Mouse (Mus musculus) midbrain, embryonic 14.5 days (tissue): ENCODE measurements around the gene Sox14. TPM values are rescaled to one million over a fixed set of nuclear protein-coding genes. Genes with fewer than 3 reads are reported as not detected.

ENCODE experiments used
- ATAC-seq: fragments of 200-750 bp; cut with Nextera tagmentation; 2 replicates; pipeline ENCODE4 v1.8.0; 2017; ENCODE audit warnings: moderate number of reproducible peaks, moderate library complexity; ENCODE audit not compliant: low FRiP score, low TSS enrichment
- DNase-seq: peaks from one replicate; pipeline ENCODE4 v3.0.0-alpha.2; 2015
- H3K27ac ChIP-seq: fragments of 300-500 bp; sonication (generic); replicated peaks from 2 replicates; pipeline ENCODE4 v1.5.1; 2014; ENCODE audit warnings: mild to moderate bottlenecking, low read depth, low read length, moderate library complexity
- H3K27me3 ChIP-seq: fragments of 300-500 bp; sonication (generic); 2 replicates; pipeline ENCODE4 v1.6.1; 2014; ENCODE audit warnings: low read length, control low read depth, mixed read lengths; ENCODE audit not compliant: control insufficient read depth, insufficient read depth
- H3K36me3 ChIP-seq: fragments of 300-500 bp; sonication (generic); 2 replicates; pipeline ENCODE4 v1.6.1; 2014; ENCODE audit warnings: low read length, control low read depth; ENCODE audit not compliant: control insufficient read depth, insufficient read depth
- H3K4me1 ChIP-seq: fragments of 300-500 bp; sonication (generic); 2 replicates; pipeline ENCODE4 v1.6.1; 2014; ENCODE audit warnings: mild to moderate bottlenecking, antibody characterized with exemption, low read length, control low read depth; ENCODE audit not compliant: control insufficient read depth, insufficient read depth
- H3K4me2 ChIP-seq: fragments of 300-500 bp; sonication (generic); 2 replicates; pipeline ENCODE4 v1.6.1; 2014; ENCODE audit warnings: mild to moderate bottlenecking, low read length, moderate library complexity
- H3K4me3 ChIP-seq: fragments of 300-500 bp; sonication (generic); replicated peaks from 2 replicates; pipeline ENCODE4 v1.5.1; 2014; ENCODE audit warnings: low read depth, low read length
- H3K9ac ChIP-seq: fragments of 300-500 bp; sonication (generic); replicated peaks from 2 replicates; pipeline ENCODE4 v1.6.1; 2014; ENCODE audit warnings: mild to moderate bottlenecking, low read length, moderate library complexity
- H3K9me3 ChIP-seq: fragments of 300-500 bp; sonication (generic); 2 replicates; pipeline ENCODE4 v1.6.1; 2016; ENCODE audit warnings: low read length, control low read depth, mixed read lengths; ENCODE audit not compliant: control insufficient read depth
- WGBS: fragments of 180-500 bp; shearing (Covaris S2); extraction: QIAGEN DNeasy Blood & Tissue Kit; methylation state at CpG from one replicate; pipeline ENCODE4 v1.1.7; 2014; 5-methylcytosine and 5-hydroxymethylcytosine counted together
- polyA plus RNA-seq: library from polyadenylated mRNA; unstranded; fragments of >200 nt; fragmentation: Nextera tagmentation; extraction: Ambion mirVana; gene quantifications from 2 replicates; pipeline ENCODE4 v1.2.1, GENCODE M21; 2014

Sox14 gene
- polyA plus RNA-seq, 1 experiment from 2014 or later, result 94.9 TPM

DNA sequence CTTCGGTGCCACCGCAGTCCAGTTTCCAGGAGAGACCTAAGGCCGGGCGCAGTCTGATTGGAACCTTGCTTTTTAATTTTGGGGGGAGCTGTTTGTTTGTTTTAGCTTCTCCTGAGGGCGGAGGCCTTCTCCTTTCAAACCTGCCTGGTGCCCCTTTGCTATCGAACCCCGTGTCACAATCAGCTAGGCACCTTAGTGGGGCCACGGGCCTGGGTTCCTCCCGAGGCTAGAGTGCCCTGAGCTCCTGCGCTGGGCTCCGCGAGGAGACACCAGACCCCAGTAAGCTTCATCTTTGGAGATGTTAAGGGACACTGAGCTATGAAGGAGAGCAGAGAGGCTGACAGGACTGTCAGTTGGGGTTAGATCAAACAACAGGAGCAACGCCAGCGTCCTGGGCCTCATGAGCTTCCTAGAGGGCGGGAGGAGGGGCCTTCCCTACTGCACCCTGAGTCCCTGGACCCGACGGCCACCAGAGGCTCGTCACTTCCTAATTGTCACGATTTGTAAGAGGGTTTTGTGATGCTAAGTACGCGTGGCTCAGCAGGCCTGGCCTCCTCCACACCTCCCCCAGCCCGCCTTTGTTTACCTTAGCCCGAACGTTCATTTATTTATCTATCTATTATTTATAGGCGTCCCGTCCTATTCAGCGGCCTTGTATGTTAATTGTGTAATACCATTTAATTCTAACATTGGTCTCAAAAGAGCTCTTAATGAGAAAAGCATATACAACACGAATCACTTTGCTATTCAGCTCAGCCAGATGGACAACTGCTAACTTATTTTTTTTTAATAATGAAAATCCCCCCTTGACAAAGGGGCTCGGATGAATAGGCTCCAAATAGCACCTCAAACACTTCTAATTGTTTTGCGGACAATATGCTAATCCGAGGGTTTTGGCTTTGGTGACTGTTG is 3.5 kb downstream of the Sox14 start:
- peak; percentile 70 for DNase-seq
- Histone ChIP-seq H3K4me2 (peak overlapping the region; percentile 54), H3K36me3 (no peaks in the 10 kb centered on the region), H3K4me3 (peak overlapping the region; percentile 41), H3K27ac (peak overlapping the region; percentile 91), H3K9ac (peak overlapping the region; percentile 68), H3K9me3 (no peaks in the 10 kb centered on the region), H3K27me3 (peaks cover 77% of the 10 kb centered on the region), H3K4me1 (peaks cover 28% of the 10 kb centered on the region)
- ATAC-seq, result no peak
- WGBS, result under 1% methylated on average over 31 of the region's 31 CpGs

DNA sequence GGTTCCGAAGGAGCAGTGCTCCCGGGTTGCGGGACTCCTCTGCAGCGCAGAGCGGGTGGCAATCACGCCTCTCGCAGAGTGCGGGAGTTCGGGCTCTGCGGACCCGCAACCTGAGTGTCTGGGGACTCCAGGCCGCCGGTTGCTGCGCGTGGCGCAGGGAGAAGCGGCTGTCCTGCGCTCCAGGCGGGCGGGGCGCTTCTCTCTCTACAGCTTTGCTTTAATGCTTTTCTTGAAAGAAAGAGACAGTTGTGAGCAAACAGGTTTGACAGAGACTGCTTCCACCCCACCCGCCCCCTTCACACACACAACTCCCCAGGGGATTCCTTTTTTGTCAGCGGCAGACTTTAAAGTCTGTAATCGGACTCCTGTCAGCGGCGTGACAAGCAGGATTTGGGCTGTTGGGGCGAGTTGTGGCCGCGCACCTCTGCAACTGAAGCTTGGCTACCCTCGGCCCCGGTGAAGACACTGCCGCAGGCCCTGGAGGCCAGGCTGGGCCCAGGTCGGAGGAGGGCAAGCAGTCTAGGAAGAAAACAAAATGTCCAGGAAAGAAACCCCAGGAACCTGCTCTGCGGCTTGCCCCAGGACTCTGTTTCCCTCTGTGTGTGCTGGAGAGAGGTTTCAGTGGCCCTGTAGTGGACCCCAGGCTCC is 4.3 kb downstream of the Sox14 start:
- ATAC-seq (no peak), DNase-seq (peak; percentile 69)
- Histone ChIP-seq H3K9ac (peak overlapping the region; percentile 68), H3K4me1 (peaks cover 23% of the 10 kb centered on the region), H3K4me3 (peak overlapping the region; percentile 41), H3K36me3 (no peaks in the 10 kb centered on the region), H3K27ac (peak overlapping the region; percentile 91), H3K4me2 (peak overlapping the region; percentile 54), H3K27me3 (peaks cover 76% of the 10 kb centered on the region), H3K9me3 (no peaks in the 10 kb centered on the region)
- WGBS, result under 1% methylated on average over 34 of the region's 34 CpGs

DNA sequence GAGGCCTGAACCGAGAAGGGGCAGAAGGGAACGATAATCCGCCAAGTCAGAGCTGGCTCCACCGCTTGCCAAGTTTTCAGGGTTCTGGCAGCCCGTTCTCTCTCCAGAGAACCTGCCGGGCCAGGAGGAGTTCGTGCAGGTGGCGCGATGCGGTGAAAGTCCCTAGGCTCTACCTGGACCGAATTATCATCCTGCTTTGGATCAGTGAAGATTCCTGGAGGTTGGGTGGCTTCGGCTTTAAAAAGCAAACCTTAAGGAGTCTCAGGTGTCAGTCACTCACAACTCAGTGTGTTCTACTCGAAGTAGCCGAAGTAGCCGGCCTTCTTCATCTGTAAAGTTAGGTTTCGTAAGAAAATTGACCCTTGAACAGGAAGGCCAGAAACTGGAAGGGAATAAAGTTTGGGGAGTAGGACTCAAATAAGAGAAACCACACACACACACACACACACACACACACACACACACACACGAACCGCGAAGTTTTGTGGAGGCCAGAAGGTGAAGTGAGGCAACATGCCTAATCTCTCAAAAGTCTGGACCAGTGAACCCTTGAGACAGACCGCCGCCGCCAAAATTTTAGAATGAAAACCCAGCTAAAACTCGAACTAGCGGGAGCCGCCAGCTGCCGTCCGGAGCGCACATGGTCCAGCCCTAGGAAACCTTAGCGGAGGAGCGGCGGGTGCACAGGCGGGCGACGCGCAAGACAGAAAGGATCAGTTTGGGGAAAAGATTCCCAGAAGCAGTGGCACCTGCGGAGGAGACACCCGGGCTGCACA is 5.0 kb downstream of the Sox14 start:
- DNase-seq, result no peak
- Histone ChIP-seq H3K9ac (peak overlapping the region; percentile 68), H3K27me3 (peaks cover 76% of the 10 kb centered on the region), H3K4me2 (peak overlapping the region; percentile 54), H3K4me1 (peaks cover 21% of the 10 kb centered on the region), H3K4me3 (peak overlapping the region; percentile 41), H3K27ac (peak overlapping the region; percentile 91), H3K9me3 (no peaks in the 10 kb centered on the region), H3K36me3 (no peaks in the 10 kb centered on the region)
- WGBS, result 1% methylated on average over 37 of the region's 37 CpGs
- no peak for ATAC-seq

DNA sequence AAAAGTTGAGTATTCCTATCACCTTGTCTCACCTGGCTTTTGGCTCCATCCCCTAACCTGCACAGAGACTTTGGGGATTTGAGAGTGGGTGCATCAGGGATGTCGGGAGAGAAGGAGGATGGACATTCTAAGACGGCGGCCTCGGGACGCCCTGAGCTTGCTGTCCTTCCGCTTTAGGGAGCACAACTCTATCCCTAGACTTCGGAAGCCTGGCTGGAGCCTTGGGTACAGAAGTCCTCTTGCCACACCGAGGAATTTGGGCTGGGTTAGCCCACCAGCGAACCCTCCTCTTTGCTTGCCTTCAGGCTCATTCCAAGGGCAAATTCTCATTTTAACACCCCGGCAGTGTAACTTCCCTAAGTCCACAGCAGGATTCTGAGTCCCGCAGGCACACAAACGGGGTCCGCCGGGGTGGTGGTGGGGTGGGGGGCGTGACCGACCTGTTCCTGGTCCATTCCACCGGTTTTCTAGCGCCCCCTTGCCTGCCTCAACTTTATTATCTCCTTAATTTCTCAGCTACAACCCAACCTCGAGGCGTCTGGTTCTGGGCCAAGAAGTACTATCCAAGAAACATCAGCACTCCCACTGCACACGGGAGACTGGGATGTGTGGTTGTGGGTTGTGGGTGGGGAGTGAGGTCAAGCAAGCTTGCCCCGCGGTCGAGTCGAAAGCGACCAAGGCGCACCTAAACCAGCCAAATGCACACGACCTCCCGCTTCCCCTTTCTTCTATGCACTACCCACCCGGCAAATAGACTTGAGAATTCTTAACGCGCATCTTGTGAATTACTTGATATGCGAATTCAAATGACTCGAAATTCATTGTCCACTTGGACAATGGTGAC is 5.8 kb downstream of the Sox14 start:
- Histone ChIP-seq H3K4me1 (peaks cover 17% of the 10 kb centered on the region), H3K4me2 (peak overlapping the region; percentile 54), H3K9ac (peak overlapping the region; percentile 68), H3K27me3 (peaks cover 75% of the 10 kb centered on the region), H3K27ac (peak overlapping the region; percentile 91), H3K36me3 (no peaks in the 10 kb centered on the region), H3K4me3 (peak overlapping the region; percentile 41), H3K9me3 (no peaks in the 10 kb centered on the region)
- DNase-seq, result peak; percentile 57
- under 1% methylated on average over 34 of the region's 34 CpGs for WGBS
- ATAC-seq, result no peak

DNA sequence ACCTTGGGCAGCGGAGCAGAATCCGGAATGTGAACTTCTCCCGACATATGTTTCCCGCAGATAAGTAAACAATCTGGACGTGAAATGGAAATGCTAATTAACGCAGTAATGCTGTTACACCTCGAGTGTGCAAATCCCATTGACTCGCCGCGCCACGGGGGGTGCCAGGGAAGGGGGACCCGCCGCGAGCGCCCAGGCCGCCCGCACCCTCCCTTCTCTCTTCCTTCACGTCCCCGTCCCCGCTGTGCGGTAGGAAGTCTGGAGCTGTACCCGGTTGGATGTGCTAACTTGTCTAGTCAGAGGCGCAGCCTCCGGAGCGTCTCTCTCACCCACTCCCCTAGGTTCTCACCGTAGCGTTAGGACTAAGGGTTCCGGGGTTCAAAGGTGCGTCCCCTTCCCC is 6.7 kb downstream of the Sox14 start:
- H3K4me2 ChIP-seq, result peak overlapping the region; percentile 54
- no peaks in the 10 kb centered on the region for H3K9me3 ChIP-seq
- WGBS, result under 1% methylated on average over 29 of the region's 29 CpGs
- ATAC-seq, result peak; percentile 55; the same call in 1 of the 2 replicates
- H3K4me1 ChIP-seq, result peaks cover 17% of the 10 kb centered on the region
- H3K36me3 ChIP-seq, result no peaks in the 10 kb centered on the region
- peak overlapping the region; percentile 68 for H3K9ac ChIP-seq
- peaks cover 71% of the 10 kb centered on the region for H3K27me3 ChIP-seq
- DNase-seq, result peak; percentile 84
- H3K27ac ChIP-seq, result peak overlapping the region; percentile 91
- peak overlapping the region; percentile 41 for H3K4me3 ChIP-seq

DNA sequence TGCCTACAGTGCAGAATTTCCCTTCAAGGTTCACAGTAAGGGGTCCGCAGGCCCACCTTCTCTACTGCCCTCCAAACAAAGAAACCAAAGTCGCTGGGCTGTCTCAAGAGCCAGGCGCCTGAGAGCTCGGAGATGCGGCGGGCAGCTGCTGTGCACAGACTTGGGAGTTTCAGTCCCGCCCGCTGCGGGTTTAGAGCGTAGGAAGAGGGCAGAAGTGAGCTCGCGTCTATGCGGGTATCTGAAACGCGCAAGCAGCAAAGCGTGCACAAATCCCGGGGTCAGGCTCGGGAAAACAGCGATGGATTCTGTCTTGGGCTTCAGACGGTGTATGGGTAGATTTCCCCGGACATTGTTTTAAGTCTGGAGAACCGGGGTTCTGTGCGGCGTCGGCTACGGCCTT is 7.4 kb downstream of the Sox14 start:
- Histone ChIP-seq H3K36me3 (no peaks in the 10 kb centered on the region), H3K27me3 (peaks cover 69% of the 10 kb centered on the region), H3K9me3 (no peaks in the 10 kb centered on the region), H3K4me1 (peaks cover 17% of the 10 kb centered on the region), H3K9ac (peak overlapping the region; percentile 68), H3K4me3 (peak overlapping the region; percentile 41), H3K4me2 (peak overlapping the region; percentile 54), H3K27ac (peak overlapping the region; percentile 91)
- DNase-seq (peak; percentile 82), ATAC-seq (peak; percentile 28; the same call in 1 of the 2 replicates)
- under 1% methylated on average over 26 of the region's 26 CpGs for WGBS

DNA sequence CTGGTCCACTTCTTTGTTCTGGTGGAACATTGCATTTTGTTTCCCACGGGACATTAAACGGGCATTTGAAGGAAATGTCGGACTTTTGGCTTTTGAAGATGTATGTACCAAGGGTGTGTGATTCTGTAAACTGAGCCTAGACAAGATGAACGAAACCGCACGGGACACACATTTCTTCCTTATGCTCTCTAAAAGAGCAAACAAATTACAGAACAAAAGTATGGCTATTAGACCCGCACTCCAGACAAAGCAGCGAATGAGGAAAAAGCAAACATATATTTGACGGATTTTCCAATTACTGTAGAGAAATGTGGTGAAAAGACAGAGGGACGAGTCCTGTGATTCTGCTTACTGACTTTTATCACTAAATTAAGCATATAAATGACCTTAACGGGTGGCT is 7.9 kb downstream of the Sox14 start:
- H3K4me3 ChIP-seq, result peak overlapping the region; percentile 41
- peaks cover 17% of the 10 kb centered on the region for H3K4me1 ChIP-seq
- peaks cover 63% of the 10 kb centered on the region for H3K27me3 ChIP-seq
- no peaks in the 10 kb centered on the region for H3K36me3 ChIP-seq
- no peak for ATAC-seq
- WGBS, result under 1% methylated on average over 11 of the region's 11 CpGs
- peak overlapping the region; percentile 54 for H3K4me2 ChIP-seq
- H3K9ac ChIP-seq, result peak overlapping the region; percentile 68; the same call in 1 of the 2 replicates
- peak overlapping the region; percentile 91 for H3K27ac ChIP-seq
- H3K9me3 ChIP-seq, result no peaks in the 10 kb centered on the region
- DNase-seq, result peak; percentile 53

DNA sequence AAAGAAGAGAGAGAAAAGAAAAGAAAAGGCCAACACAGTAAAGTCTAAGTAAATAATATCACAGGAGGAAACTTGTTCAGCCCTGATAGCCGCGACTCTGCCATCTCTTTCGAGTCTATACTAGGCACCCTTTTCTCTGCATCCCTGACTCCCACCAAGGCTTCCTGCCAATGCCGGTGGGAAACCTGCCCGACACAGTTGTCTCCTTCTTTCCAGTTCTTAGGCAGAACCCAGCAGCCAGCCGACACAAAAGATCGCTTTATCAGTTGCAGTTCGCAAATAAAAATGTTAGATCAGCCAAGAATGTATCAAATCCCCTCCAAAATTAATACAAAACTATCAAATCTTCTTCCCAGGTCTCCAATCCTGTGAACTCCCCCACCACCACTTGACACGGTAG is 13.0 kb downstream of the Sox14 start:
- ATAC-seq, result no peak

More for the DNA sequence above, 13.0 kb downstream of the Sox14 start:
- H3K4me2 ChIP-seq, result no peak overlapping the region
- no peak overlapping the region for H3K27ac ChIP-seq
- H3K9me3 ChIP-seq, result no peaks in the 10 kb centered on the region
- no peak overlapping the region for H3K9ac ChIP-seq
- H3K4me1 ChIP-seq, result no peaks in the 10 kb centered on the region
- H3K36me3 ChIP-seq, result no peaks in the 10 kb centered on the region
- no peak overlapping the region for H3K4me3 ChIP-seq
- H3K27me3 ChIP-seq, result peaks cover 24% of the 10 kb centered on the region
- WGBS, result 85% methylated on average over 9 of the region's 9 CpGs
- DNase-seq, result no peak
